Mouse (Mus musculus) intestine, embryonic 14.5 days (tissue): Measurements from ENCODE around the gene Camk2n1. TPM values are rescaled to one million over a fixed set of nuclear protein-coding genes. Genes with fewer than 3 reads are reported as not detected.

Experiments used
- ATAC-seq: fragments of 200-750 bp; cut with Nextera tagmentation; replicated peaks from 2 replicates; pipeline ENCODE4 v1.8.0; 2017; ENCODE audit warnings: low read depth, moderate number of reproducible peaks, moderate TSS enrichment, moderate library complexity; ENCODE audit not compliant: low FRiP score, low TSS enrichment
- DNase-seq: peaks from one replicate; pipeline ENCODE4 v3.0.0-alpha.2; 2018; ENCODE audit warnings: low spot score
- H3K27ac ChIP-seq: fragments of 300-500 bp; sonication (generic); 2 replicates; pipeline ENCODE4 v1.5.1; 2014; ENCODE audit warnings: low read depth, mild to moderate bottlenecking, control low read depth
- H3K27me3 ChIP-seq: fragments of 300-500 bp; sonication (generic); replicated peaks from 2 replicates; pipeline ENCODE4 v1.6.1; 2014; ENCODE audit warnings: low read length, control low read depth; ENCODE audit not compliant: control insufficient read depth, insufficient read depth
- H3K36me3 ChIP-seq: fragments of 300-500 bp; sonication (generic); 2 replicates; pipeline ENCODE4 v1.6.1; 2014; ENCODE audit warnings: low read length, control low read depth; ENCODE audit not compliant: control insufficient read depth, insufficient read depth
- H3K4me1 ChIP-seq: fragments of 300-500 bp; sonication (generic); replicated peaks from 2 replicates; pipeline ENCODE4 v1.6.1; 2014; ENCODE audit warnings: low read length, control low read depth, mixed read lengths; ENCODE audit not compliant: control insufficient read depth, insufficient read depth
- H3K4me2 ChIP-seq: fragments of 300-500 bp; sonication (generic); 2 replicates; pipeline ENCODE4 v1.6.1; 2014; ENCODE audit warnings: low read length
- H3K4me3 ChIP-seq: fragments of 300-500 bp; sonication (generic); 2 replicates; pipeline ENCODE4 v1.5.1; 2014; ENCODE audit warnings: low read depth, low read length, control low read depth, mixed read lengths
- H3K9ac ChIP-seq: fragments of 300-500 bp; sonication (generic); 2 replicates; pipeline ENCODE4 v1.6.1; 2014; ENCODE audit warnings: mild to moderate bottlenecking, low read length
- H3K9me3 ChIP-seq: fragments of 300-500 bp; sonication (generic); 2 replicates; pipeline ENCODE4 v1.6.1; 2016; ENCODE audit warnings: low read length, control low read depth; ENCODE audit not compliant: control insufficient read depth
- WGBS: fragments of 180-500 bp; shearing (Covaris S2); extraction: QIAGEN DNeasy Blood & Tissue Kit; methylation state at CpG from one replicate; pipeline ENCODE4 v1.1.7; 2014; 5-methylcytosine and 5-hydroxymethylcytosine counted together
- polyA plus RNA-seq: library from polyadenylated mRNA; unstranded; fragments of >200 nt; fragmentation: Nextera tagmentation; extraction: Ambion mirVana; gene quantifications from 2 replicates; pipeline ENCODE4 v1.2.1, GENCODE M21; 2014

The Camk2n1 gene
- polyA plus RNA-seq, 1 experiment from 2014 or later = 5.9 TPM

- Histone ChIP-seq H3K27me3 (no peaks in the 10 kb centered on the region), H3K9me3 (no peaks in the 10 kb centered on the region), H3K36me3 (peaks cover 7% of the 10 kb centered on the region; the same call in 1 of the 2 replicates), H3K9ac (no peak overlapping the region), H3K4me2 (peak overlapping the region; percentile 94), H3K4me1 (peaks cover 27% of the 10 kb centered on the region), H3K27ac (peak overlapping the region; percentile 86; the same call in 1 of the 2 replicates), H3K4me3 (peak overlapping the region; percentile 88)
- WGBS = 8% methylated on average over 19 of the region's 19 CpGs
- DNase-seq (peak; percentile 77), ATAC-seq (0 out of 2 replicates have a peak, but pooled peaks have one; percentile 12)
Observed at GRCm38 (mm10) chr4:138453097-138453752, 889 bp upstream of the Camk2n1 start.

- under 1% methylated on average over 68 of the region's 78 CpGs for WGBS
- peak overlapping the region; percentile 94 for H3K4me2 ChIP-seq
Observed at GRCm38 (mm10) chr4:138454571-138455140, 542 bp downstream of the Camk2n1 start.

GRCm38 (mm10) chr4:138455141-138455955 is 1.2 kb downstream of the Camk2n1 start:
- no peaks in the 10 kb centered on the region for H3K9me3 ChIP-seq
- peak; percentile 71 for DNase-seq
- peak overlapping the region; percentile 86 for H3K27ac ChIP-seq
- peak; percentile 14 for ATAC-seq
- H3K36me3 ChIP-seq = peaks cover 13% of the 10 kb centered on the region; the same call in 1 of the 2 replicates
- peak overlapping the region; percentile 94 for H3K4me2 ChIP-seq
- H3K27me3 ChIP-seq = no peaks in the 10 kb centered on the region
- peaks cover 35% of the 10 kb centered on the region for H3K4me1 ChIP-seq
- peak overlapping the region; percentile 88 for H3K4me3 ChIP-seq
- under 1% methylated on average over 57 of the region's 58 CpGs for WGBS
- H3K9ac ChIP-seq = peak overlapping the region; percentile 73

More at GRCm38 (mm10) chr4:138454571-138455140, 542 bp downstream of the Camk2n1 start:
- Histone ChIP-seq H3K36me3 (peaks cover 13% of the 10 kb centered on the region; the same call in 1 of the 2 replicates), H3K4me3 (peak overlapping the region; percentile 88), H3K4me1 (peaks cover 33% of the 10 kb centered on the region), H3K9me3 (no peaks in the 10 kb centered on the region), H3K27ac (peak overlapping the region; percentile 86), H3K9ac (peak overlapping the region; percentile 73), H3K27me3 (no peaks in the 10 kb centered on the region)
- peak; percentile 38 for ATAC-seq
- DNase-seq = peak; percentile 88

- Histone ChIP-seq H3K4me1 (peaks cover 41% of the 10 kb centered on the region), H3K36me3 (peaks cover 13% of the 10 kb centered on the region; the same call in 1 of the 2 replicates), H3K9ac (peak overlapping the region; percentile 73), H3K9me3 (no peaks in the 10 kb centered on the region), H3K27ac (peak overlapping the region; percentile 86; the same call in 1 of the 2 replicates), H3K27me3 (no peaks in the 10 kb centered on the region), H3K4me3 (peak overlapping the region; percentile 88), H3K4me2 (peak overlapping the region; percentile 94)
- ATAC-seq (no peak), DNase-seq (peak; percentile 75)
- 3% methylated on average over 16 of the region's 17 CpGs for WGBS
Observed at GRCm38 (mm10) chr4:138455956-138456341, 1.8 kb downstream of the Camk2n1 start.

- H3K36me3 ChIP-seq = peaks cover 13% of the 10 kb centered on the region; the same call in 1 of the 2 replicates
- peak overlapping the region; percentile 73 for H3K9ac ChIP-seq
- H3K4me2 ChIP-seq = peak overlapping the region; percentile 94
- no peaks in the 10 kb centered on the region for H3K9me3 ChIP-seq
- H3K4me3 ChIP-seq = peak overlapping the region; percentile 88
- ATAC-seq (no peak), DNase-seq (no peak)
- H3K27ac ChIP-seq = no peak overlapping the region
- 15% methylated on average over 8 of the region's 8 CpGs for WGBS
- no peaks in the 10 kb centered on the region for H3K27me3 ChIP-seq
- peaks cover 44% of the 10 kb centered on the region for H3K4me1 ChIP-seq
Observed at GRCm38 (mm10) chr4:138456536-138456935, 2.4 kb downstream of the Camk2n1 start.

- ATAC-seq (no peak), DNase-seq (no peak)
- Histone ChIP-seq H3K9me3 (no peaks in the 10 kb centered on the region), H3K4me3 (no peak overlapping the region), H3K27me3 (no peaks in the 10 kb centered on the region), H3K36me3 (peaks cover 13% of the 10 kb centered on the region; the same call in 1 of the 2 replicates), H3K27ac (no peak overlapping the region), H3K4me1 (peaks cover 44% of the 10 kb centered on the region), H3K4me2 (peak overlapping the region; percentile 94), H3K9ac (no peak overlapping the region)
- WGBS = 47% methylated on average over 4 of the region's 4 CpGs
Observed at GRCm38 (mm10) chr4:138457091-138457490, 3.0 kb downstream of the Camk2n1 start.

GRCm38 (mm10) chr4:138458171-138458570 is 4.1 kb downstream of the Camk2n1 start:
- Histone ChIP-seq H3K9me3 (no peaks in the 10 kb centered on the region), H3K4me2 (no peak overlapping the region), H3K27me3 (no peaks in the 10 kb centered on the region), H3K4me1 (peaks cover 51% of the 10 kb centered on the region), H3K36me3 (peaks cover 13% of the 10 kb centered on the region; the same call in 1 of the 2 replicates), H3K27ac (no peak overlapping the region), H3K9ac (no peak overlapping the region), H3K4me3 (no peak overlapping the region)
- no peak for DNase-seq
- 76% methylated on average over 7 of the region's 7 CpGs for WGBS
- ATAC-seq = no peak

GRCm38 (mm10) chr4:138458735-138459440 is 4.8 kb downstream of the Camk2n1 start:
- peaks cover 13% of the 10 kb centered on the region; the same call in 1 of the 2 replicates for H3K36me3 ChIP-seq
- no peaks in the 10 kb centered on the region for H3K9me3 ChIP-seq
- peaks cover 52% of the 10 kb centered on the region for H3K4me1 ChIP-seq
- ATAC-seq (no peak), DNase-seq (no peak)
- H3K27me3 ChIP-seq = no peaks in the 10 kb centered on the region
- H3K4me2 ChIP-seq = no peak overlapping the region
- no peak overlapping the region for H3K9ac ChIP-seq
- H3K27ac ChIP-seq = no peak overlapping the region
- no peak overlapping the region for H3K4me3 ChIP-seq
- 58% methylated on average over 5 of the region's 5 CpGs for WGBS
